Mouse (Mus musculus) MEL (cell line): ENCODE data around the gene Asah2. TPM values are rescaled to one million over a fixed set of nuclear protein-coding genes. Genes with fewer than 3 reads are reported as not detected.

ENCODE experiments used
- DNase-seq: peaks from one replicate; pipeline ENCODE4 v3.0.0; 2011; ENCODE audit warnings: low read depth, low spot score
- H3K27ac ChIP-seq: 2 replicates; pipeline ENCODE4 v1.5.1; 2012; ENCODE audit warnings: low read depth, mild to moderate bottlenecking, control low read depth, low read length, moderate library complexity; ENCODE audit not compliant: control insufficient read depth
- H3K27me3 ChIP-seq, 2 experiments: fragments of 150-350 bp in 1 of 2; sonication (generic) in 1 of 2; 2 replicates each; pipeline ENCODE4 v1.6.1; 2012; ENCODE audit warnings: low read length in 2 of 2, mild to moderate bottlenecking in 2 of 2, improper control_type of control experiment in 1 of 2, moderate library complexity in 1 of 2; ENCODE audit not compliant: insufficient read depth in 2 of 2, control insufficient read depth in 1 of 2
- H3K36me3 ChIP-seq, 2 experiments: 2 replicates each; pipeline ENCODE4 v1.6.1; 2012 to 2014; ENCODE audit warnings: low read length in 2 of 2, improper control_type of control experiment in 1 of 2, inconsistent platforms in 1 of 2, mild to moderate bottlenecking in 1 of 2; ENCODE audit not compliant: insufficient read depth in 2 of 2, control insufficient read depth in 1 of 2
- H3K4me1 ChIP-seq, 2 experiments: fragments of 150-350 bp in 1 of 2; sonication (generic) in 1 of 2; 2 replicates each; pipeline ENCODE4 v1.6.1; 2012; ENCODE audit warnings: low read length in 2 of 2, improper control_type of control experiment in 1 of 2, mild to moderate bottlenecking in 1 of 2; ENCODE audit not compliant: insufficient read depth in 2 of 2, control insufficient read depth in 1 of 2
- H3K4me3 ChIP-seq, 2 experiments: fragments of 150-350 bp in 1 of 2; sonication (generic) in 1 of 2; 2 replicates each; pipeline ENCODE4 v1.5.1; 2012; ENCODE audit warnings: low read depth in 2 of 2, low read length in 2 of 2, mild to moderate bottlenecking in 2 of 2, moderate library complexity in 2 of 2, control low read depth in 1 of 2, improper control_type of control experiment in 1 of 2; ENCODE audit not compliant: control insufficient read depth in 1 of 2, insufficient read depth in 1 of 2
- H3K79me2 ChIP-seq: 2 replicates; pipeline ENCODE4 v1.6.1; 2012; ENCODE audit warnings: mild to moderate bottlenecking, low read length, moderate library complexity; ENCODE audit not compliant: control insufficient read depth, poor library complexity, insufficient read depth
- H3K9ac ChIP-seq: 2 replicates; pipeline ENCODE4 v1.6.1; 2012; ENCODE audit warnings: low read depth, mild to moderate bottlenecking, control low read depth, low read length, moderate library complexity; ENCODE audit not compliant: control insufficient read depth, poor library complexity, severe bottlenecking
- H3K9me3 ChIP-seq: fragments of 150-350 bp; sonication (generic); replicated peaks from 2 replicates; pipeline ENCODE4 v1.6.1; 2012; ENCODE audit warnings: mild to moderate bottlenecking, low read length, improper control_type of control experiment, moderate library complexity; ENCODE audit not compliant: insufficient read depth
- CHD1 ChIP-seq: IDR thresholded peaks from 2 replicates; pipeline ENCODE4 v1.6.1; 2012; ENCODE audit warnings: low read depth, mild to moderate bottlenecking, inconsistent platforms, low read length, improper control_type of control experiment
- CTCF ChIP-seq, 3 experiments: IDR thresholded peaks in 2 of 3; conservative IDR thresholded peaks in 1 of 3; 2 replicates each; pipeline ENCODE4 v1.5.1; 2011 to 2012; ENCODE audit warnings: low read length in 3 of 3, low read depth in 2 of 3, mild to moderate bottlenecking in 2 of 3, improper control_type of control experiment in 1 of 3, inconsistent platforms in 1 of 3, mixed read lengths in 1 of 3, moderate library complexity in 1 of 3; ENCODE audit not compliant: control insufficient read depth in 1 of 3, insufficient read depth in 1 of 3, poor library complexity in 1 of 3, severe bottlenecking in 1 of 3
- EP300 ChIP-seq, 2 experiments: IDR thresholded peaks; 2 replicates each; pipeline ENCODE4 v1.6.1; 2011; ENCODE audit warnings: improper control_type of control experiment in 2 of 2, low read length in 2 of 2, low read depth in 1 of 2, mild to moderate bottlenecking in 1 of 2
- GATA1 ChIP-seq: IDR thresholded peaks from 2 replicates; pipeline ENCODE4 v1.6.1; 2011; ENCODE audit warnings: low read depth, low read length, improper control_type of control experiment
- HCFC1 ChIP-seq: IDR thresholded peaks from 2 replicates; pipeline ENCODE4 v1.6.1; 2012; ENCODE audit warnings: low read depth, mild to moderate bottlenecking, inconsistent platforms, low read length, improper control_type of control experiment, moderate library complexity
- JUND ChIP-seq: IDR thresholded peaks from 2 replicates; pipeline ENCODE4 v1.6.1; 2011; ENCODE audit warnings: low read depth, mild to moderate bottlenecking, improper control_type of control experiment, low read length
- MAFK ChIP-seq: IDR thresholded peaks from 2 replicates; pipeline ENCODE4 v1.6.1; 2011; ENCODE audit warnings: low read depth, mild to moderate bottlenecking, low read length, improper control_type of control experiment, borderline replicate concordance
- MAZ ChIP-seq: IDR thresholded peaks from 2 replicates; pipeline ENCODE4 v1.6.1; 2012; ENCODE audit warnings: low read depth, mild to moderate bottlenecking, inconsistent platforms, low read length, improper control_type of control experiment
- MEF2A ChIP-seq: IDR thresholded peaks from 2 replicates; pipeline ENCODE4 v1.6.1; 2014; ENCODE audit warnings: low read depth, mild to moderate bottlenecking, inconsistent platforms, low read length, improper control_type of control experiment; ENCODE audit not compliant: poor library complexity, insufficient replicate concordance, severe bottlenecking; ENCODE audit errors: extremely low read depth
- NELFE ChIP-seq: IDR thresholded peaks from 2 replicates; pipeline ENCODE4 v1.6.1; 2011; ENCODE audit warnings: low read depth, low read length, improper control_type of control experiment
- NRF1 ChIP-seq: IDR thresholded peaks from 2 replicates; pipeline ENCODE4 v1.6.1; 2014; ENCODE audit warnings: low read depth, mild to moderate bottlenecking, inconsistent platforms, low read length, improper control_type of control experiment, moderate library complexity; ENCODE audit not compliant: poor library complexity, insufficient read depth, severe bottlenecking
- POLR2A ChIP-seq, 2 experiments: IDR thresholded peaks; 2 replicates each; pipeline ENCODE4 v1.6.1; 2011 to 2012; ENCODE audit warnings: low read length in 2 of 2, mild to moderate bottlenecking in 2 of 2, control low read depth in 1 of 2, improper control_type of control experiment in 1 of 2, low read depth in 1 of 2, moderate library complexity in 1 of 2; ENCODE audit not compliant: control insufficient read depth in 1 of 2, insufficient read depth in 1 of 2, poor library complexity in 1 of 2
- POLR2AphosphoS5 ChIP-seq: IDR thresholded peaks from 2 replicates; pipeline ENCODE4 v1.6.1; 2012; ENCODE audit warnings: low read depth, borderline replicate concordance, mild to moderate bottlenecking, inconsistent platforms, low read length, moderate library complexity, mixed read lengths
- RAD21 ChIP-seq: IDR thresholded peaks from 2 replicates; pipeline ENCODE4 v1.6.1; 2011; ENCODE audit warnings: mild to moderate bottlenecking, low read depth, low read length, improper control_type of control experiment
- RCOR1 ChIP-seq: IDR thresholded peaks from 2 replicates; pipeline ENCODE4 v1.6.1; 2012; ENCODE audit warnings: low read depth, mild to moderate bottlenecking, inconsistent platforms, low read length, improper control_type of control experiment
- SMC3 ChIP-seq: IDR thresholded peaks from 2 replicates; pipeline ENCODE4 v1.6.1; 2011; ENCODE audit warnings: low read depth, low read length, improper control_type of control experiment
- TAL1 ChIP-seq: IDR thresholded peaks from 2 replicates; pipeline ENCODE4 v1.6.1; 2012; ENCODE audit warnings: mild to moderate bottlenecking, inconsistent platforms, low read length, moderate library complexity, mixed read lengths
- TBP ChIP-seq: IDR thresholded peaks from 2 replicates; pipeline ENCODE4 v1.8.0; 2011; ENCODE audit warnings: low read depth, low read length, improper control_type of control experiment
- TCF12 ChIP-seq: IDR thresholded peaks from 2 replicates; pipeline ENCODE4 v1.6.1; 2014; ENCODE audit warnings: low read depth, mild to moderate bottlenecking, inconsistent platforms, low read length, improper control_type of control experiment, moderate library complexity
- UBTF ChIP-seq: IDR thresholded peaks from 2 replicates; pipeline ENCODE4 v1.6.1; 2012; ENCODE audit warnings: low read depth, mild to moderate bottlenecking, inconsistent platforms, low read length, improper control_type of control experiment, moderate library complexity, borderline replicate concordance; ENCODE audit not compliant: insufficient read depth
- USF1 ChIP-seq: IDR thresholded peaks from 2 replicates; pipeline ENCODE4 v1.6.1; 2014; ENCODE audit warnings: low read depth, mild to moderate bottlenecking, inconsistent platforms, low read length, improper control_type of control experiment, moderate library complexity
- USF2 ChIP-seq, 2 experiments: IDR thresholded peaks; 2 replicates each; pipeline ENCODE4 v1.6.1; 2011 to 2012; ENCODE audit warnings: improper control_type of control experiment in 2 of 2, low read length in 2 of 2, borderline replicate concordance in 1 of 2, inconsistent platforms in 1 of 2, low read depth in 1 of 2, mild to moderate bottlenecking in 1 of 2; ENCODE audit not compliant: insufficient read depth in 1 of 2
- ZC3H11A ChIP-seq: IDR thresholded peaks from 2 replicates; pipeline ENCODE4 v1.6.1; 2012; ENCODE audit warnings: low read depth, mild to moderate bottlenecking, inconsistent platforms, low read length, improper control_type of control experiment
- polyA plus RNA-seq, 2 experiments: library from polyadenylated mRNA; stranded (reverse) in 1 of 2; unstranded in 1 of 2; fragments of >175 nt in 1 of 2; fragments of >200 nt in 1 of 2; gene quantifications; 2 replicates each; pipeline versions ENCODE4 v1.2.1 to v1.2.4; 2012; ENCODE audit warnings: low replicate concordance in 2 of 2, low read depth in 1 of 2; ENCODE audit not compliant: insufficient read length in 2 of 2, insufficient read depth in 1 of 2, missing spikeins in 1 of 2
- total RNA-seq: library from RNA; depleted of rRNA; stranded (reverse); fragments of 300-350 nt; gene quantifications from 2 replicates; pipeline ENCODE4 v1.2.3, GENCODE M21; 2012

Asah2 gene
- total and polyA plus RNA-seq, 3 experiments: 0.58 to 1.3 TPM; not detected in 1

GRCm38 (mm10) chr19:32129281-32129680 is 21.3 kb upstream of the Asah2 start:
- H3K79me2 ChIP-seq: no peaks in the 10 kb centered on the region
- no peaks in the 10 kb centered on the region for H3K27me3 ChIP-seq
- DNase-seq: peak; percentile 40
- TF ChIP-seq USF1 (no peak), UBTF (no peak), NRF1 (no peak), USF2 (IDR thresholded peaks at IDR 0.05; ENCODE audit: borderline replicate concordance in 1 of 2, insufficient read depth in 1 of 2, low read depth in 1 of 2, low read length in 2 of 2) (no peak), MAZ (no peak), POLR2A (IDR thresholded peaks at IDR 0.05; ENCODE audit: control insufficient read depth in 1 of 2, insufficient read depth in 1 of 2, low read depth in 1 of 2, low read length in 2 of 2, poor library complexity in 1 of 2) (no peak), SMC3 (no peak), CHD1 (no peak), TCF12 (peak; percentile 6; the same call in 1 of the 2 replicates), JUND (no peak), NELFE (no peak), EP300 (IDR thresholded peaks at IDR 0.05; ENCODE audit: low read depth in 1 of 2, low read length in 2 of 2) (peak in 1 of 2 experiments; percentile 51; a peak in 2 of 4 replicates), POLR2AphosphoS5 (no peak), TAL1 (peak; percentile 17; the same call in 1 of the 2 replicates), TBP (no peak), GATA1 (peak; percentile 47; the same call in 1 of the 2 replicates), HCFC1 (no peak)
- no peaks in the 10 kb centered on the region for H3K9me3 ChIP-seq
- H3K9ac ChIP-seq: no peak overlapping the region
- H3K4me1 ChIP-seq: peaks cover 0 to 4% of the 10 kb centered on the region in 2 experiments; a peak in 1 of 4 replicates
- no peak overlapping the region for H3K4me3 ChIP-seq
- no peak overlapping the region for H3K27ac ChIP-seq
- H3K36me3 ChIP-seq: peaks cover 3 to 4% of the 10 kb centered on the region in 2 experiments

- H3K27me3 ChIP-seq: no peaks in the 10 kb centered on the region
- H3K9ac ChIP-seq: no peak overlapping the region
- no peaks in the 10 kb centered on the region for H3K79me2 ChIP-seq
- H3K9me3 ChIP-seq: no peaks in the 10 kb centered on the region
- no peak overlapping the region for H3K27ac ChIP-seq
- H3K36me3 ChIP-seq: peaks cover 3 to 4% of the 10 kb centered on the region in 2 experiments
- H3K4me1 ChIP-seq: peaks cover 0 to 4% of the 10 kb centered on the region in 2 experiments; a peak in 1 of 4 replicates
- peak; percentile 43 for DNase-seq
- no peak overlapping the region for H3K4me3 ChIP-seq
- TF ChIP-seq RAD21 (peak; percentile 51), CTCF (IDR thresholded peaks at IDR 0.05 in 2 of 3, conservative IDR thresholded peaks at IDR 0.05 in 1 of 3; ENCODE audit: control insufficient read depth in 1 of 3, insufficient read depth in 1 of 3, low read depth in 2 of 3, low read length in 3 of 3, poor library complexity in 1 of 3, severe bottlenecking in 1 of 3) (peak; percentile 54 to 67 (median 67)), ZC3H11A (peak; percentile 44), MEF2A (no peak), SMC3 (peak; percentile 65), RCOR1 (no peak), TBP (no peak), MAFK (no peak)
Measured at GRCm38 (mm10) chr19:32127180-32127850, 19.3 kb upstream of the Asah2 start.
